Mouse (Mus musculus) ES-Bruce4 (cell line): ENCODE results near the gene Ptges3l. TPM values are rescaled to one million over a fixed set of nuclear protein-coding genes. Genes with fewer than 3 reads are reported as not detected.
"Not testable (repeated sequence)": the region's sequence is repeated elsewhere in the genome, so short reads cannot be mapped to it uniquely, and the experiment has no call there.

ENCODE experiments used
- H3K27ac ChIP-seq: 2 replicates; pipeline ENCODE4 v1.5.1; 2012; ENCODE audit warnings: low read length, inconsistent platforms; ENCODE audit not compliant: insufficient read depth
- H3K27me3 ChIP-seq: 2 replicates; pipeline ENCODE4 v1.6.1; 2012; ENCODE audit warnings: mild to moderate bottlenecking, low read length, inconsistent platforms; ENCODE audit not compliant: control insufficient read depth, poor library complexity, insufficient read depth, severe bottlenecking
- H3K36me3 ChIP-seq: 2 replicates; pipeline ENCODE4 v1.6.1; 2012; ENCODE audit warnings: inconsistent platforms, mild to moderate bottlenecking, low read length, moderate library complexity; ENCODE audit not compliant: control insufficient read depth, poor library complexity, insufficient read depth, severe bottlenecking
- H3K4me1 ChIP-seq: one replicate; pipeline ENCODE4 v1.8.1; 2011; ENCODE audit warnings: low read length; ENCODE audit not compliant: control insufficient read depth, insufficient read depth
- H3K4me3 ChIP-seq: 2 replicates; pipeline ENCODE4 v1.5.1; 2011; ENCODE audit warnings: low read depth, mild to moderate bottlenecking, low read length
- H3K9ac ChIP-seq: 2 replicates; pipeline ENCODE4 v1.6.1; 2012; ENCODE audit warnings: low read depth, mild to moderate bottlenecking, inconsistent platforms; ENCODE audit not compliant: poor library complexity, severe bottlenecking
- H3K9me3 ChIP-seq: replicated peaks from 2 replicates; pipeline ENCODE4 v1.6.1; 2012; ENCODE audit warnings: mild to moderate bottlenecking, low read length, inconsistent platforms; ENCODE audit not compliant: control insufficient read depth, poor library complexity, insufficient read depth, severe bottlenecking
- CTCF ChIP-seq: IDR thresholded peaks from one replicate; pipeline ENCODE4 v1.8.1; 2011; ENCODE audit warnings: low read depth, low read length
- EP300 ChIP-seq: IDR thresholded peaks from 2 replicates; pipeline ENCODE4 v1.6.1; 2011; ENCODE audit warnings: low read depth, low read length; ENCODE audit not compliant: insufficient read depth
- POLR2A ChIP-seq: IDR thresholded peaks from one replicate; pipeline ENCODE4 v1.8.1; 2011; ENCODE audit warnings: low read length; ENCODE audit not compliant: insufficient read depth
- polyA plus RNA-seq: library from polyadenylated mRNA; stranded (reverse); fragments of >200 nt; gene quantifications from 2 replicates; pipeline ENCODE4 v1.2.4, GENCODE M21; 2011; ENCODE audit warnings: low read depth; ENCODE audit not compliant: missing spikeins, insufficient read depth, insufficient read length

Ptges3l gene
- polyA plus RNA-seq, 1 experiment: not detected

DNA sequence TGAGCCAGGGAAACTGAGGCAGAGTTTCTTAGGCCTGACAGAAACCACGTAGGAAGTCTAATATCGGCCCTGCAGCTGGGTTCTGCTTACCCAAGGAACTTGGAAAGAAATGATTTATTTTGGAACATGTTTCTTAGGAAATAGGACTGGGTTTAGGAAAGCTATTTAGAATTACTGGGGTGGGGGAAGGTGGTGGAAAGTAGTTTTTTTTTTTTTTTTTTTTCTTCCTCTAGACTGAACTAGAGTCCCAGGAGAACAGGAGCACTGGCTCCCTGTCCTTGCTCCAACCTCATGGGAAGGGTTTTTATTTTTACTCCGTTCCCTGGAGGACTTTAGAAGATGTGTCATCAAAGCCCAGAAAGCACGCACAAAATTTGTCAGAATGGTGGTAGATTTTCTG, 44.0 kb upstream of the Ptges3l start:
- H3K4me1 ChIP-seq: peaks cover 5% of the 10 kb centered on the region
- no peak overlapping the region for H3K27ac ChIP-seq
- H3K27me3 ChIP-seq: no peaks in the 10 kb centered on the region
- H3K9me3 ChIP-seq: no peaks in the 10 kb centered on the region
- TF ChIP-seq EP300 (no peak), CTCF (no peak), POLR2A (no peak)
- peak overlapping the region; percentile 91; the same call in 1 of the 2 replicates for H3K9ac ChIP-seq
- H3K4me3 ChIP-seq: peak overlapping the region; percentile 86; the same call in 1 of the 2 replicates
- H3K36me3 ChIP-seq: no peaks in the 10 kb centered on the region

DNA sequence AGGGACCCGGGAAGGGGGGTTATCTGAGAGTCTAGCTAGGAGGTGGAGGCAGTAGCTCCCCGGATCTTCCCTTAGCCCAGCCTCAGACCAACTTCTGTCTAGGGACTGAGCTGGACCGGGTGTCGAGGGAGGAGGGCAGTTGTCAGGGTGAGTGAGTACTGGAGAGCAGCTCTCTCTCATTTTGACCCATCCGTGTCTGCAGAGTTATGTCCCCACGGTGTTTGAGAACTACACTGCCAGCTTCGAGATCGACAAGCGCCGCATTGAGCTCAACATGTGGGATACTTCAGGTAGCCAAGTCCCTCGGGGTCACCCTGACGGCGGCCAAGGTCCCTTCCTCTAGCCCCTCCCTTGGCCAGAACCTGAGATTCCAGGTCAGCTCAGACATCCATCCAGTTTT, 43.6 kb upstream of the Ptges3l start:
- Histone ChIP-seq H3K36me3 (no peaks in the 10 kb centered on the region), H3K9ac (peak overlapping the region; percentile 91), H3K27ac (no peak overlapping the region), H3K9me3 (no peaks in the 10 kb centered on the region), H3K4me1 (peaks cover 6% of the 10 kb centered on the region), H3K4me3 (peak overlapping the region; percentile 86), H3K27me3 (no peaks in the 10 kb centered on the region)
- TF ChIP-seq POLR2A (no peak), EP300 (no peak), CTCF (no peak)

GRCm38 (mm10) chr11:101468263-101468688, 43.1 kb upstream of the Ptges3l start:
- Histone ChIP-seq H3K4me1 (peaks cover 7% of the 10 kb centered on the region), H3K36me3 (no peaks in the 10 kb centered on the region), H3K9ac (peak overlapping the region; percentile 91), H3K27ac (no peak overlapping the region), H3K9me3 (no peaks in the 10 kb centered on the region), H3K27me3 (no peaks in the 10 kb centered on the region), H3K4me3 (peak overlapping the region; percentile 86)
- no peak for TF ChIP-seq POLR2A
- TF ChIP-seq CTCF: no peak
- TF ChIP-seq EP300: no peak

DNA sequence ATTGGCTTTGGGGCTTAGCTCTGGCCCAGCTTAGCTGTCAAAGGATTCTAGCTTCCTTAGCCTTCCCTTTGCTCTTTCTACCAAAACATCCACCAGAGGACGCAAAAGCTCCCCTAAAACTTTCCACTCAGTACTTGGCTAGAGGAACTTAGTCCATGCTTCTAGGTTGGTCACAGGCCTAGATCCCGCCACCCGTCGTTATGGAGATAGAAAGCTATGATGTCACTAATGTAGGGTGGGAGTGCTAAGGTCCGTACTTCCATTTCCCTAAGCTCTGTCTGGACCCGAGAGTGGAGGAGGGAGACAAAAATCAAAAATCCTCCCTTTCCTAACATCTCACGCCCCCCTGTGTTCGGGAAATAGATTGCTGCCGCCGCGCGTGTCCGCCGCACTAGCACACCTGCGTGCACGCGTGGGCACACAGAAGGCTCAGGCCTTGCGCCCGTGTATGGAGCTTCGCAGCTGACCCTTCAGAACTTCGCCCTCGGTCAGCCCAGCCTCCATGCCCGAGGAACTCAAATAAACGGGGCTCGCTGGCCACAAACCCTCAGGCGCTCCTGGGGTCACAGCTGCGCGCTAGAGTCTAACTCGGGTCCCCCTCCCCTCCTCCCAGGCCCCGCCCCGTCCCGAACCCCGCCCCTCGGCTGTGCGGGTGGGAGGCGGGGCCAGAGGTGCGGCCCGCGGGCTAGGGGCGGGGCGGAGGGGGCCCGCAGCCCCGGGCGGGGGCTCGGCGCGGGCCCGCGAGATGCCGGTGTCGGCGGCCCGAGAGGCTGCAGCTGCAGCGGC, 42.5 kb upstream of the Ptges3l start:
- peak overlapping the region; percentile 91 for H3K9ac ChIP-seq
- no peaks in the 10 kb centered on the region for H3K27me3 ChIP-seq
- H3K9me3 ChIP-seq: no peaks in the 10 kb centered on the region
- H3K36me3 ChIP-seq: no peaks in the 10 kb centered on the region
- H3K4me3 ChIP-seq: peak overlapping the region; percentile 86
- H3K4me1 ChIP-seq: peaks cover 7% of the 10 kb centered on the region
- TF ChIP-seq CTCF (peak; percentile 14), EP300 (no peak), POLR2A (peak; percentile 35)
- H3K27ac ChIP-seq: 0 out of 2 replicates have a peak overlapping the region, but pooled peaks have one; percentile 6

DNA sequence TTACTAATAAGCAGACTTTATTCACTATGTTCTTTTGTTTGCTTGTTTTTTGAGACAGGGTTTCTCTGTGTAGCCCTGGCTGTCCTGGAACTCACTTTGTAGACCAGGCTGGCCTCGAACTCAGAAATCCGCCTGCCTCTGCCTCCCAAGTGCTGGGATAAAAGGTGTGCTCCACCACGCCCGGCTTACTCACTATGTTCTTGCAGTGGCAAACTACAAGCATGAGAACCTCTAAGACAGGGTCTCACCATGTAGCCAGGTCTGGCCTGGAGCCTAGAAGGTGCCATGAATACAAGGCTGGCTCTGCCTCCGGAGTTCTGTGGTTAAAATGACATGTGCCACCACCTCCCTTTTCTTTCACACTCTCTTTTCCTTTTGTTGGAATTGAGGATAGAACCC, 41.4 kb upstream of the Ptges3l start:
- not testable (repeated sequence) for H3K4me3 ChIP-seq, H3K27ac ChIP-seq, H3K27me3 ChIP-seq, H3K9me3 ChIP-seq, H3K36me3 ChIP-seq
- Histone ChIP-seq H3K4me1 (peaks cover 10% of the 10 kb centered on the region), H3K9ac (peak overlapping the region; percentile 78; the same call in 1 of the 2 replicates)

DNA sequence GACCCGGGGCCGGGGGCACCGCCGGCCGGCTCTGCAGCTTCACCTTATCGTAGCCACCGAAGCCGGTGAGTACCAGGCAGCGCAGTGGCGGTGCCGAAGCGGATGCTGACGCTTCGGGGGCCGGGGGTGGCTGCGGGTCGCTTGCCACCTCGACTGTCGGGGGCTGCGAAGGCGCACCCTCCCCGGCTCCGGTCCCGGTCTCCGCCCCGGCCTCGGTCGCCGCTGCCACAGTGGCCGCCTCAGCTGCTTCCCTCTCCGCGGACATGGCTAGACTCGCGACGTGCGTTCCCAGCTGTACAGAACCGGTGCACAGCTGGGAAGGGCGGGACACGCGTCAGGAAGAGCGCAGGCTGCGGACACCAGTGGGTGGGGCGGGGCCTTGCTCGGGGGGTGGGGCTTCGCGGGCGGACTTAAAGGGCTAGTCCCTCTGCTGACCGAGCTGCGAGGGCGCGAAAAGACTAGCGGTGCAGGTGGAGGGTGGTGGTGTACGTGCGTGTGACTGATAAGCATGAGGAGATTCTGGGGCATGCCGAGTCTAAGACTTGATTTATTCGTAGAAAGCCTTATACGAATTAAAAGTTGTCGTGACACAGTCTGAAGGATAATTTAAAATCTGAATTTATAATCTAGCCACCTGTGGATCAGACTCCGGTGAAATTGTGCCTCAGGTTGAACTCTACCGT, 40.9 kb upstream of the Ptges3l start, which contains the start of gene Vat1:
Gene Vat1, minus strand, starts transcription at position 362 of the 683 bp plus-strand sequence.
- Histone ChIP-seq H3K9ac (peak within 1 kb of the TSS; percentile 78), H3K4me1 (peaks cover 10% of the 10 kb centered on the region), H3K4me3 (peak within 1 kb of the TSS; percentile 76), H3K9me3 (no peaks in the 10 kb centered on the region), H3K27me3 (no peaks in the 10 kb centered on the region), H3K36me3 (peaks cover 11% of the 10 kb centered on the region; the same call in 1 of the 2 replicates), H3K27ac (peak within 1 kb of the TSS; percentile 82)
- no peak for TF ChIP-seq CTCF
- TF ChIP-seq POLR2A: peak; percentile 12
